Mouse (Mus musculus) testis, adult 2 months (tissue): ENCODE data around the gene Atoh7. TPM values are rescaled to one million over a fixed set of nuclear protein-coding genes. Genes with fewer than 3 reads are reported as not detected.

Experiments
- H3K27ac ChIP-seq: fragments of 200-500 bp; 2 replicates; pipeline ENCODE4 v1.5.1; 2012; ENCODE audit warnings: low read depth, low read length; ENCODE audit not compliant: control insufficient read depth, insufficient read depth
- H3K27me3 ChIP-seq: fragments of 200-500 bp; 2 replicates; pipeline ENCODE4 v1.6.1; 2012; ENCODE audit warnings: mild to moderate bottlenecking, low read length, moderate library complexity; ENCODE audit not compliant: control insufficient read depth, insufficient read depth
- H3K36me3 ChIP-seq: fragments of 200-500 bp; 2 replicates; pipeline ENCODE4 v1.6.1; 2012; ENCODE audit warnings: mild to moderate bottlenecking, low read length; ENCODE audit not compliant: control insufficient read depth, insufficient read depth
- H3K4me1 ChIP-seq: fragments of 200-500 bp; 2 replicates; pipeline ENCODE4 v1.6.1; 2012; ENCODE audit warnings: low read length; ENCODE audit not compliant: control insufficient read depth, insufficient read depth
- H3K4me3 ChIP-seq: fragments of 200-500 bp; 2 replicates; pipeline ENCODE4 v1.5.1; 2012; ENCODE audit warnings: low read depth, mild to moderate bottlenecking, low read length, moderate library complexity, mixed read lengths; ENCODE audit not compliant: control insufficient read depth
- CTCF ChIP-seq: fragments of 200-500 bp; IDR thresholded peaks from 2 replicates; pipeline ENCODE4 v1.5.1; 2012; ENCODE audit warnings: low read depth, mild to moderate bottlenecking, inconsistent platforms, low read length, moderate library complexity; ENCODE audit not compliant: control insufficient read depth, insufficient read depth, insufficient replicate concordance
- POLR2A ChIP-seq: fragments of 200-500 bp; IDR thresholded peaks from 2 replicates; pipeline ENCODE4 v1.6.1; 2012; ENCODE audit warnings: low read depth, mild to moderate bottlenecking, inconsistent platforms, low read length, moderate library complexity; ENCODE audit not compliant: control insufficient read depth
- polyA plus RNA-seq: library from polyadenylated mRNA; depleted of rRNA; stranded (reverse); fragments of >200 nt; gene quantifications from 2 replicates; pipeline ENCODE4 v1.2.3, GENCODE M21; 2012

The Atoh7 gene
- polyA plus RNA-seq, 1 experiment, result not detected

- no peaks in the 10 kb centered on the region for H3K27me3 ChIP-seq
- no peak overlapping the region for H3K27ac ChIP-seq
- peaks cover 8% of the 10 kb centered on the region for H3K4me1 ChIP-seq
- H3K4me3 ChIP-seq, result no peak overlapping the region
- no peak for TF ChIP-seq POLR2A
- TF ChIP-seq CTCF, result no peak
- no peaks in the 10 kb centered on the region for H3K36me3 ChIP-seq
Measured at GRCm38 (mm10) chr10:63086304-63086703, 13.1 kb upstream of the Atoh7 start.

- H3K4me3 ChIP-seq, result peak overlapping the region; percentile 29; the same call in 1 of the 2 replicates
- TF ChIP-seq POLR2A (no peak), CTCF (no peak)
- H3K36me3 ChIP-seq, result no peaks in the 10 kb centered on the region
- no peaks in the 10 kb centered on the region for H3K27me3 ChIP-seq
- no peak overlapping the region for H3K27ac ChIP-seq
- peaks cover 8% of the 10 kb centered on the region for H3K4me1 ChIP-seq
Measured at GRCm38 (mm10) chr10:63089103-63089757, 10.2 kb upstream of the Atoh7 start.

GRCm38 (mm10) chr10:63089758-63090571 is 9.5 kb upstream of the Atoh7 start:
- Histone ChIP-seq H3K36me3 (no peaks in the 10 kb centered on the region), H3K27ac (no peak overlapping the region), H3K27me3 (no peaks in the 10 kb centered on the region), H3K4me1 (peaks cover 8% of the 10 kb centered on the region), H3K4me3 (peak overlapping the region; percentile 29)
- TF ChIP-seq CTCF (no peak), POLR2A (no peak)

GRCm38 (mm10) chr10:63091915-63092314 is 7.5 kb upstream of the Atoh7 start:
- no peaks in the 10 kb centered on the region for H3K36me3 ChIP-seq
- TF ChIP-seq CTCF (no peak), POLR2A (no peak)
- H3K4me1 ChIP-seq, result peaks cover 8% of the 10 kb centered on the region
- H3K4me3 ChIP-seq, result no peak overlapping the region
- no peaks in the 10 kb centered on the region for H3K27me3 ChIP-seq
- H3K27ac ChIP-seq, result no peak overlapping the region

GRCm38 (mm10) chr10:63092616-63093550 is 6.6 kb upstream of the Atoh7 start:
- no peak overlapping the region for H3K4me3 ChIP-seq
- H3K4me1 ChIP-seq, result peaks cover 8% of the 10 kb centered on the region
- H3K27ac ChIP-seq, result no peak overlapping the region
- TF ChIP-seq POLR2A (no peak), CTCF (no peak)
- H3K27me3 ChIP-seq, result no peaks in the 10 kb centered on the region
- H3K36me3 ChIP-seq, result no peaks in the 10 kb centered on the region

GRCm38 (mm10) chr10:63096757-63097156 is 2.7 kb upstream of the Atoh7 start:
- Histone ChIP-seq H3K4me3 (no peak overlapping the region), H3K36me3 (no peaks in the 10 kb centered on the region), H3K27ac (no peak overlapping the region), H3K4me1 (peaks cover 11% of the 10 kb centered on the region), H3K27me3 (no peaks in the 10 kb centered on the region)
- TF ChIP-seq CTCF (no peak), POLR2A (no peak)

GRCm38 (mm10) chr10:63098191-63098590 is 1.3 kb upstream of the Atoh7 start:
- no peaks in the 10 kb centered on the region for H3K36me3 ChIP-seq
- H3K27me3 ChIP-seq, result no peaks in the 10 kb centered on the region
- no peak for TF ChIP-seq POLR2A
- TF ChIP-seq CTCF, result no peak
- H3K4me3 ChIP-seq, result no peak overlapping the region
- no peak overlapping the region for H3K27ac ChIP-seq
- H3K4me1 ChIP-seq, result peaks cover 11% of the 10 kb centered on the region
